Mouse (Mus musculus) erythroblast, embryonic 14.5 days (primary cell): ENCODE results near the gene 4930442H23Rik.

Experiments used
- GATA1 ChIP-seq: IDR thresholded peaks from 2 replicates; pipeline ENCODE4 v1.6.1; 2012; ENCODE audit warnings: low read length, inconsistent platforms, mixed read lengths
- TAL1 ChIP-seq: IDR thresholded peaks from 3 replicates; pipeline ENCODE4 v1.6.1; 2012; ENCODE audit warnings: low read length, inconsistent platforms, mixed read lengths

DNA sequence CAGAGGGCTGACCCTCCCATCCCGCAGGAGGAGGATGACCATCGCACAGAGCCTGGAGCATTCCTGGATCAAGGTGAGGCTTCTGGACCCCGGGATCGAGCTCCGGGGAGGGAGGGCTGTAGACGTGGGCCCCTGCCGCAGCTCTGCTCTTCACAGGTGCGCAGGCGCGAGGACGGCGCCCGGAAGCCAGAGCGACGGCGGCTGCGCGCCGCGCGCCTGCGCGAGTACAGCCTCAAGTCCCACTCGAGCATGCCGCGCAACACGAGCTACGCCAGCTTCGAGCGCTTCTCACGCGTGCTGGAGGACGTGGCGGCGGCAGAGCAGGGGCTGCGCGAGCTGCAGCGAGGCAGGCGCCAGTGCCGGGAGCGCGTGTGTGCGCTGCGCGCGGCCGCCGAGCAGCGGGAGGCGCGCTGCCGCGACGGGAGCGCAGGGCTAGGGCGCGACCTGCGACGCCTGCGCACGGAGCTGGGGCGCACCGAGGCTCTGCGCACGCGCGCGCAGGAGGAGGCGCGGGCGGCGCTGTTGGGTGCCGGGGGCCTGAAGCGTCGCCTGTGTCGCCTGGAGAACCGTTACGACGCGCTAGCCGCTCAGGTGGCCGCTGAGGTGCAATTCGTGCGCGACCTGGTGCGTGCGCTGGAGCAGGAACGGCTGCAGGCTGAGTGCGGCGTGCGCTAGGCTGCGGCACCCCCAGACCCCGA lies 8.8 kb upstream of the 4930442H23Rik start:
- TF ChIP-seq TAL1 (no peak), GATA1 (no peak)
